Mouse (Mus musculus) erythroblast, embryonic 14.5 days (primary cell): ENCODE results near the gene Lrrc59. TPM values are rescaled to one million over a fixed set of nuclear protein-coding genes. Genes with fewer than 3 reads are reported as not detected.
"Not testable (repeated sequence)": the region's sequence is repeated elsewhere in the genome, so short reads cannot be mapped to it uniquely, and the experiment has no call there.

Experiments
- H3K27me3 ChIP-seq: 2 replicates; pipeline ENCODE4 v1.6.1; 2012; ENCODE audit warnings: inconsistent platforms; ENCODE audit not compliant: control insufficient read depth
- H3K36me3 ChIP-seq: 2 replicates; pipeline ENCODE4 v1.6.1; 2012; ENCODE audit warnings: mild to moderate bottlenecking, inconsistent platforms; ENCODE audit not compliant: control insufficient read depth
- H3K4me1 ChIP-seq: 2 replicates; pipeline ENCODE4 v1.6.1; 2012; ENCODE audit warnings: inconsistent platforms; ENCODE audit not compliant: control insufficient read depth
- H3K4me3 ChIP-seq: replicated peaks from 2 replicates; pipeline ENCODE3; 2012; ENCODE audit warnings: moderate library complexity, mild to moderate bottlenecking, inconsistent platforms
- H3K9me3 ChIP-seq: 2 replicates; pipeline ENCODE4 v1.6.1; 2012; ENCODE audit warnings: low read length, inconsistent platforms, mixed read lengths; ENCODE audit not compliant: control insufficient read depth
- GATA1 ChIP-seq: IDR thresholded peaks from 2 replicates; pipeline ENCODE4 v1.6.1; 2012; ENCODE audit warnings: low read length, inconsistent platforms, mixed read lengths
- TAL1 ChIP-seq: IDR thresholded peaks from 3 replicates; pipeline ENCODE4 v1.6.1; 2012; ENCODE audit warnings: low read length, inconsistent platforms, mixed read lengths
- polyA plus RNA-seq: library from polyadenylated mRNA; stranded (reverse); fragments of >175 nt; gene quantifications from 2 replicates; pipeline ENCODE4 v1.2.3, GENCODE M21; 2012

Gene Lrrc59
- polyA plus RNA-seq, 1 experiment: 6.1 TPM

- no peak for TF ChIP-seq TAL1
- TF ChIP-seq GATA1: no peak
- H3K4me1 ChIP-seq: peaks cover 18% of the 10 kb centered on the region
- H3K4me3 ChIP-seq: peak overlapping the region; percentile 87
- peaks cover 2% of the 10 kb centered on the region; the same call in 1 of the 2 replicates for H3K27me3 ChIP-seq
- H3K9me3 ChIP-seq: peaks cover 2% of the 10 kb centered on the region; the same call in 1 of the 2 replicates
- H3K36me3 ChIP-seq: no peaks in the 10 kb centered on the region
These were observed 48.1 kb downstream of the Lrrc59 start for GRCm38 (mm10) chr11:94677607-94678145.

- Histone ChIP-seq H3K36me3 (no peaks in the 10 kb centered on the region), H3K4me3 (no peak overlapping the region), H3K4me1 (peaks cover 18% of the 10 kb centered on the region), H3K27me3 (peaks cover 2% of the 10 kb centered on the region; the same call in 1 of the 2 replicates), H3K9me3 (peaks cover 2% of the 10 kb centered on the region; the same call in 1 of the 2 replicates)
- TF ChIP-seq TAL1 (no peak), GATA1 (no peak)
These were observed 51.1 kb downstream of the Lrrc59 start for GRCm38 (mm10) chr11:94680639-94681038.

- Histone ChIP-seq H3K27me3 (no peaks in the 10 kb centered on the region), H3K4me3 (no peak overlapping the region), H3K36me3 (no peaks in the 10 kb centered on the region), H3K9me3 (peaks cover 2% of the 10 kb centered on the region; the same call in 1 of the 2 replicates), H3K4me1 (peaks cover 12% of the 10 kb centered on the region)
- TF ChIP-seq GATA1: no peak
- no peak for TF ChIP-seq TAL1
These were observed 52.1 kb downstream of the Lrrc59 start for GRCm38 (mm10) chr11:94681640-94682039.

GRCm38 (mm10) chr11:94682427-94682826 is 52.9 kb downstream of the Lrrc59 start:
- Histone ChIP-seq H3K4me3 (no peak overlapping the region), H3K9me3 (peaks cover 2% of the 10 kb centered on the region; the same call in 1 of the 2 replicates), H3K27me3 (no peaks in the 10 kb centered on the region), H3K4me1 (peaks cover 4% of the 10 kb centered on the region), H3K36me3 (no peaks in the 10 kb centered on the region)
- TF ChIP-seq GATA1 (no peak), TAL1 (no peak)

- no peak overlapping the region for H3K4me3 ChIP-seq
- H3K36me3 ChIP-seq: no peaks in the 10 kb centered on the region
- no peaks in the 10 kb centered on the region for H3K27me3 ChIP-seq
- no peak for TF ChIP-seq GATA1
- TF ChIP-seq TAL1: no peak
- H3K4me1 ChIP-seq: no peaks in the 10 kb centered on the region
- no peaks in the 10 kb centered on the region for H3K9me3 ChIP-seq
These were observed 57.6 kb downstream of the Lrrc59 start for GRCm38 (mm10) chr11:94687178-94687577.

- H3K9me3 ChIP-seq, H3K36me3 ChIP-seq: not testable (repeated sequence)
These were observed 62.9 kb downstream of the Lrrc59 start for GRCm38 (mm10) chr11:94692502-94692901.

More at GRCm38 (mm10) chr11:94692502-94692901, 62.9 kb downstream of the Lrrc59 start:
- H3K4me1 ChIP-seq, H3K4me3 ChIP-seq, H3K27me3 ChIP-seq: not testable (repeated sequence)

Other genes starting within 250 kb of the Lrrc59 start
- 0.18 and 0.55 TPM in 2 replicates for gene Abcc3, start 236.8 kb upstream of the Lrrc59 start, polyA plus RNA-seq
- 10.3 and 14.4 TPM in 2 replicates for gene Cacna1g, start 155.6 kb upstream of the Lrrc59 start, polyA plus RNA-seq
- not detected in 2 replicates for gene Spata20, start 143.6 kb upstream of the Lrrc59 start, polyA plus RNA-seq
- gene Epn3, start 129.8 kb upstream of the Lrrc59 start, polyA plus RNA-seq: not detected in 2 replicates
- not detected in 2 replicates for gene Mycbpap, start 108.0 kb upstream of the Lrrc59 start, polyA plus RNA-seq
- 0.02 TPM in 1 of 2 replicates, not detected in the other for gene Rsad1, start 80.5 kb upstream of the Lrrc59 start, polyA plus RNA-seq
- gene Chad, start 64.7 kb upstream of the Lrrc59 start, polyA plus RNA-seq: not detected in 2 replicates
- 0.06 and 0.09 TPM in 2 replicates for gene Acsf2, start 27.9 kb upstream of the Lrrc59 start, polyA plus RNA-seq
- gene Mrpl27, start 24.0 kb downstream of the Lrrc59 start, polyA plus RNA-seq: 10.9 and 14.7 TPM in 2 replicates
- gene Eme1, start 24.2 kb downstream of the Lrrc59 start, polyA plus RNA-seq: 0.99 and 1.4 TPM in 2 replicates
- gene Xylt2, start 47.7 kb downstream of the Lrrc59 start, polyA plus RNA-seq: 0.33 and 0.37 TPM in 2 replicates
- 0.02 TPM in 1 of 2 replicates, not detected in the other for gene Gm11541, start 74.7 kb downstream of the Lrrc59 start, polyA plus RNA-seq
- gene Cdc34b, start 112.0 kb downstream of the Lrrc59 start, polyA plus RNA-seq: 0.07 TPM in 1 of 2 replicates, not detected in the other
- not detected in 2 replicates for gene Tmem92, start 152.9 kb downstream of the Lrrc59 start, polyA plus RNA-seq